Mouse (Mus musculus): ENCODE results near the gene Gm10665. TPM values are rescaled to one million over a fixed set of nuclear protein-coding genes. Genes with fewer than 3 reads are reported as not detected.
"Not testable (repeated sequence)": the region's sequence is repeated elsewhere in the genome, so short reads cannot be mapped to it uniquely, and the experiment has no call there.

The Gm10665 gene
- not detected for total RNA-seq (2021)
- long read RNA-seq, experiment 1, result 0 reads
- long read RNA-seq, experiment 2, result 0 reads

- DNase-seq; intact Hi-C loops (cut with DNase I; ENCODE audit: low total_unique reads): not testable (repeated sequence)
These were observed at the start of gene Gm10665 for GRCm38 (mm10) chr7:22463975-22464374. Gene Gm10665, minus strand, starts transcription at chr7:22464075.

- intact Hi-C loops (cut with DNase I; ENCODE audit: low total_unique reads); DNase-seq: not testable (repeated sequence)
These were observed 35.7 kb upstream of the Gm10665 start, which contains the start of gene Vmn1r151 for GRCm38 (mm10) chr7:22499578-22499977. Gene Vmn1r151, minus strand, starts transcription at chr7:22499678.

- intact Hi-C loops (cut with DNase I; ENCODE audit: low total_unique reads); DNase-seq: not testable (repeated sequence)
These were observed 25.7 kb downstream of the Gm10665 start, which contains the start of gene Vmn1r149 for GRCm38 (mm10) chr7:22438129-22438528. Gene Vmn1r149, minus strand, starts transcription at chr7:22438229.

- intact Hi-C loops (cut with DNase I; ENCODE audit: low total_unique reads); DNase-seq: not testable (repeated sequence)
These were observed 50.6 kb downstream of the Gm10665 start, which contains the start of gene Vmn1r148 for GRCm38 (mm10) chr7:22413283-22413682. Gene Vmn1r148, plus strand, starts transcription at chr7:22413583.

Other genes starting within 250 kb of the Gm10665 start
- not detected for gene Gm8453, start 234.6 kb downstream of the Gm10665 start, total RNA-seq (2021)
- not detected for gene Gm4187, start 134.4 kb downstream of the Gm10665 start, total RNA-seq (2021)
- not detected for gene Gm8660, start 93.0 kb downstream of the Gm10665 start, total RNA-seq (2021)
- not detected for gene Vmn1r148, start 50.5 kb downstream of the Gm10665 start, total RNA-seq (2021)
- gene Vmn1r149, start 25.8 kb downstream of the Gm10665 start, total RNA-seq (2021), result not detected
- not detected for gene Vmn1r151, start 35.6 kb upstream of the Gm10665 start, total RNA-seq (2021)
- gene Vmn1r152, start 58.9 kb upstream of the Gm10665 start, total RNA-seq (2021), result not detected
- gene Gm8677, start 70.8 kb upstream of the Gm10665 start, total RNA-seq (2021), result not detected
- gene Gm4201, start 101.3 kb upstream of the Gm10665 start, total RNA-seq (2021), result not detected
- gene Gm4565, start 124.1 kb upstream of the Gm10665 start, total RNA-seq (2021), result not detected
- gene Vmn1r155, start 193.9 kb upstream of the Gm10665 start, total RNA-seq (2021), result not detected
- gene Gm8693, start 228.2 kb upstream of the Gm10665 start, total RNA-seq (2021), result not detected